Comparison of ENCODE assay signal across 10 mouse cellular contexts in the genomic region with DNA sequence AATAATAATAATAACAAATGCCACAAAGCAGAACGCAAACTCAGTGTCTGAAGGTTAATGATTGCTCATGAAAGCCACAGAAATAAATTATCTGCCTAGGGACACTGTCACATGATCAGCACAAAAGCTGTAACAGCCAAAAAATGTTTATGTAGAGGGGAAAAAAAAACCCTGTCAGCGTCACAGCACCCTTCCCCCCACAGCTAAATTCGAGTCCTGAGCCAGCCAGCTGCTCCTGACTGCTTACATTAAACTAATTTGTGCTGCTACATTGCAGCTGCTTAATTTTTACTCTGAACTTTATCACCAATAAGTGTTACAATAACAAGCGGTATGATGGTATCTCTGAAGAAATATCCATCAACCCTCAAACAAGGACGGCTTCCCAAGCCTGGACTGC.
A peak's percentile ranks its signal among the peaks of the same experiment; 100 is the strongest.
DNase-seq lines count a peak whose midpoint lies in the region; ATAC-seq and TF ChIP-seq lines count a peak whose summit lies in the region.
"Had no signal": no experiment of that assay in that cellular context is flagged by ENCODE, and none has a peak within 500 bp of the region (broad histone marks: within the 10 kb centered on the region; RNA-seq: fewer than 3 reads in every experiment).

No protein-coding gene starts in this region.

- DNase-seq in heart, embryonic 10.5 days (ENCODE audit: low spot score), result no peak
- DNase-seq in heart, adult 2 months, result no peak
- DNase-seq in kidney, postnatal 0 days (ENCODE audit: low spot score), result peak; percentile 87
- no peak for DNase-seq in spleen, postnatal 10 days (ENCODE audit: low spot score in 2 of 2)
- no peak for DNase-seq in spleen, adult 18-20 months
- no peak for DNase-seq in testis, postnatal 10 days (ENCODE audit: low spot score)
- DNase-seq: cerebellum, adult 18-20 months; liver, embryonic 13.5 days had no signal

- intact Hi-C loops in heart, adult 2 months (cut with DNase I), result no loop called here

- H3K9me3 ChIP-seq in heart, embryonic 10.5 days, result no peaks in the 10 kb centered on the region
- H3K9me3 ChIP-seq in embryonic facial prominence, embryonic 15.5 days (replicated peaks), result no peaks in the 10 kb centered on the region
- no peaks in the 10 kb centered on the region for H3K9me3 ChIP-seq in kidney, postnatal 0 days (replicated peaks; ENCODE audit: low read length)
- H3K9me3 ChIP-seq in neural tube, embryonic 12.5 days, result no peaks in the 10 kb centered on the region
- H3K9me3 ChIP-seq: liver, embryonic 13.5 days had no signal

- TF ChIP-seq CTCF in heart, adult 2 months (IDR thresholded peaks at IDR 0.05), result no peak
- TF ChIP-seq CTCF in kidney, postnatal 0 days (IDR thresholded peaks at IDR 0.05; ENCODE audit: low read depth), result no peak

- H3K36me3 ChIP-seq in heart, embryonic 10.5 days, result no peaks in the 10 kb centered on the region
- H3K36me3 ChIP-seq in heart, adult 2 months (ENCODE audit: control insufficient read depth, insufficient read depth, low read length), result no peaks in the 10 kb centered on the region
- H3K36me3 ChIP-seq in embryonic facial prominence, embryonic 15.5 days, result no peaks in the 10 kb centered on the region
- H3K36me3 ChIP-seq in kidney, postnatal 0 days (ENCODE audit: insufficient read depth, low read length), result no peaks in the 10 kb centered on the region
- no peaks in the 10 kb centered on the region for H3K36me3 ChIP-seq in neural tube, embryonic 12.5 days
- H3K36me3 ChIP-seq: liver, embryonic 13.5 days had no signal

- H3K27me3 ChIP-seq in heart, embryonic 10.5 days (ENCODE audit: insufficient read depth, poor library complexity, severe bottlenecking), result no peaks in the 10 kb centered on the region
- no peaks in the 10 kb centered on the region for H3K27me3 ChIP-seq in heart, adult 2 months (ENCODE audit: control insufficient read depth, insufficient read depth, low read length)
- H3K27me3 ChIP-seq in embryonic facial prominence, embryonic 15.5 days, result no peaks in the 10 kb centered on the region
- H3K27me3 ChIP-seq in kidney, postnatal 0 days (ENCODE audit: insufficient read depth, low read length), result no peaks in the 10 kb centered on the region
- H3K27me3 ChIP-seq in neural tube, embryonic 12.5 days (replicated peaks), result no peaks in the 10 kb centered on the region
- H3K27me3 ChIP-seq: liver, embryonic 13.5 days had no signal

- no peak overlapping the region for H3K4me3 ChIP-seq in heart, embryonic 10.5 days
- no peak overlapping the region for H3K4me3 ChIP-seq in heart, adult 2 months
- H3K4me3 ChIP-seq in embryonic facial prominence, embryonic 15.5 days (replicated peaks), result no peak overlapping the region
- H3K4me3 ChIP-seq in kidney, postnatal 0 days (replicated peaks; ENCODE audit: low read depth, low read length), result no peak overlapping the region
- H3K4me3 ChIP-seq in neural tube, embryonic 12.5 days, result no peak overlapping the region
- H3K4me3 ChIP-seq: liver, embryonic 13.5 days had no signal

- H3K27ac ChIP-seq in heart, embryonic 10.5 days, result 0 out of 2 replicates have a peak overlapping the region, but pooled peaks have one; percentile 32
- H3K27ac ChIP-seq in heart, adult 2 months, result no peak overlapping the region
- no peak overlapping the region for H3K27ac ChIP-seq in embryonic facial prominence, embryonic 15.5 days (replicated peaks)
- H3K27ac ChIP-seq in kidney, postnatal 0 days, result peak overlapping the region; percentile 60; the same call in 1 of the 2 replicates
- no peak overlapping the region for H3K27ac ChIP-seq in neural tube, embryonic 12.5 days
- H3K27ac ChIP-seq: liver, embryonic 13.5 days had no signal

- no peak overlapping the region for H3K9ac ChIP-seq in heart, adult 2 months (ENCODE audit: low read depth, low read length)
- no peak overlapping the region for H3K9ac ChIP-seq in embryonic facial prominence, embryonic 15.5 days
- no peak overlapping the region for H3K9ac ChIP-seq in kidney, postnatal 0 days (ENCODE audit: low read depth, low read length)
- no peak overlapping the region for H3K9ac ChIP-seq in neural tube, embryonic 12.5 days
- H3K9ac ChIP-seq: liver, embryonic 13.5 days had no signal

- WGBS in heart, embryonic 10.5 days, result 36% methylated on average over 5 of the region's 5 CpGs
- 56% methylated on average over 5 of the region's 5 CpGs for WGBS in heart, adult 2 months
- 19% methylated on average over 5 of the region's 5 CpGs for WGBS in embryonic facial prominence, embryonic 15.5 days
- WGBS in kidney, postnatal 0 days, result 11% methylated on average over 5 of the region's 5 CpGs
- 26% methylated on average over 5 of the region's 5 CpGs for WGBS in neural tube, embryonic 12.5 days

- no peak for ATAC-seq in embryonic facial prominence, embryonic 15.5 days (ENCODE audit: insufficient number of reproducible peaks, low FRiP score, low TSS enrichment, low read depth)
- peak; percentile 49; the same call in 1 of the 2 replicates for ATAC-seq in kidney, postnatal 0 days (replicated peaks; ENCODE audit: low FRiP score, low read depth)
- peak; percentile 55; the same call in 1 of the 2 replicates for ATAC-seq in neural tube, embryonic 12.5 days (ENCODE audit: low FRiP score, low read depth)

- no peaks in the 10 kb centered on the region for H3K4me1 ChIP-seq in heart, embryonic 10.5 days
- H3K4me1 ChIP-seq in heart, adult 2 months (ENCODE audit: control insufficient read depth, insufficient read depth, low read length), result no peaks in the 10 kb centered on the region
- peaks cover 8% of the 10 kb centered on the region; the same call in 1 of the 2 replicates for H3K4me1 ChIP-seq in embryonic facial prominence, embryonic 15.5 days
- H3K4me1 ChIP-seq in kidney, postnatal 0 days (replicated peaks; ENCODE audit: insufficient read depth, low read length), result 0 out of 2 replicates have a peak, but pooled peaks cover 6% of the 10 kb centered on the region
- peaks cover 6% of the 10 kb centered on the region; the same call in 1 of the 2 replicates for H3K4me1 ChIP-seq in neural tube, embryonic 12.5 days

- H3K79me2 ChIP-seq in heart, adult 2 months (replicated peaks; ENCODE audit: control insufficient read depth, insufficient read depth, low read length), result no peaks in the 10 kb centered on the region

- TF ChIP-seq EP300 in heart, adult 2 months (IDR thresholded peaks at IDR 0.05; ENCODE audit: insufficient read depth, low read depth, low read length), result no peak

- TF ChIP-seq POLR2A in heart, adult 2 months (IDR thresholded peaks at IDR 0.05; ENCODE audit: insufficient read depth, low read depth, low read length), result no peak

- peak overlapping the region; percentile 10; the same call in 1 of the 2 replicates for H3K4me2 ChIP-seq in embryonic facial prominence, embryonic 15.5 days (replicated peaks)
- H3K4me2 ChIP-seq in kidney, postnatal 0 days (ENCODE audit: low read length), result peak overlapping the region; percentile 25
- 0 out of 2 replicates have a peak overlapping the region, but pooled peaks have one; percentile 24 for H3K4me2 ChIP-seq in neural tube, embryonic 12.5 days (replicated peaks)
- H3K4me2 ChIP-seq: liver, embryonic 13.5 days had no signal

Comparison
In these comparisons a context has a peak if more than half of its experiments do, and no peak if none do; other contexts are left out.
1. H3K27ac ChIP-seq: peak in heart, embryonic 10.5 days (single experiment) and kidney, postnatal 0 days (single experiment); none in heart, adult 2 months (single experiment), embryonic facial prominence, embryonic 15.5 days (single experiment) and neural tube, embryonic 12.5 days (single experiment).
2. Peak in every context shown above with its lines, with median percentiles within 50 percentile points of each other: H3K4me2 ChIP-seq.